Mouse (Mus musculus): ENCODE data around the gene Elovl1.

DNA sequence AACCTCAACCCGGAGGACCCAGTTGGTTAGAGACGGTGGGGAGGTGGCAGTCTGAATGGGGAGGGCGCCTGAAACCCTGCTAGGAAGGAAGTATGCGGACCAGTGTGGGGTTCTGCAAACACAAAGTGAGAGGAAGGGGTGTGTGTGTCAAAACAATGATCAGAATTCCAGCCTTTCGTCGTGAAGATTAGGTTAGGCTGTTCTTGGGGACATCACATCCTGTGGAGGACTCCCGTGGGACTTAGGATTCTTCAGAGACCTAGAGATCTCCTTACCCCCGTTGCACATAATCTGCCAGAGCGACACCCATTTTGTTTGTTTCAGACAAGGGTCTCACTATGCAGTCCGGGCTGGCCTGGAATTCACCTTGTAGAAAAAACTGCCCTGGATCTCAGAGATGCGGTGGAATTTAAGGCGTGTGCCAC lies 9.9 kb downstream of the Elovl1 start:
- TF ChIP-seq POLR2A (IDR thresholded peaks at IDR 0.05; ENCODE audit: low read depth, low read length), result no peak
- no peak for TF ChIP-seq CTCF (IDR thresholded peaks at IDR 0.05; ENCODE audit: extremely low read depth, insufficient read length, insufficient replicate concordance, low read depth, low read length)

Measured in small intestine, adult 2 months (tissue).